Mouse (Mus musculus): ENCODE data around the gene Ift122.

The Ift122 gene

DNA sequence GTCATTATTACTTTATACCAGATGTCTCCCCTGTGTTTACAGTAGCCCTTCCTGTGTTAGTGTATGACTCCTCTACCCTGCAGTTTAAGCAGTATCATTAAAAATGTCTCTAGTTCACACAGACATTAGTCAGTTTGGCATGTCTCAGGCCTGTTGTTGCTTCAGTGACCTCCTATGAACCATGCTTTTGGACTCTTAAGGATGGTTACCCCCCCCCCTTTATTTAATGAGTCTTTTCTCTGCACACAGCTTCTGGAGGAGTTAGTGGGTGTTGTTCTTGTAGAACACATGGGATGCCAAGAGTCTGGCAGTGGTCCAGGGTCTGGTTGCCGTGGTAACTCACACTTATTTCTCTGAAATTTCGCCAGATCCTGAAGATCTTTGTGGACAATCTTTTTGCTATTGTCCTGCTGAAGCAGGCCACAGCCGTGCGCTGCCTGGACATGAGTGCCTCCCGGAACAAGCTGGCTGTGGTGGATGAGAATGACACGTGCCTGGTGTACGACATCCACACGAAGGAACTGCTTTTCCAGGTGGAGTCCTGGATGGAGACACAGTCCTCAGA is 38.3 kb downstream of the Ift122 start:
- DNase-seq (ENCODE audit: low read depth, low spot score), result no peak

DNA sequence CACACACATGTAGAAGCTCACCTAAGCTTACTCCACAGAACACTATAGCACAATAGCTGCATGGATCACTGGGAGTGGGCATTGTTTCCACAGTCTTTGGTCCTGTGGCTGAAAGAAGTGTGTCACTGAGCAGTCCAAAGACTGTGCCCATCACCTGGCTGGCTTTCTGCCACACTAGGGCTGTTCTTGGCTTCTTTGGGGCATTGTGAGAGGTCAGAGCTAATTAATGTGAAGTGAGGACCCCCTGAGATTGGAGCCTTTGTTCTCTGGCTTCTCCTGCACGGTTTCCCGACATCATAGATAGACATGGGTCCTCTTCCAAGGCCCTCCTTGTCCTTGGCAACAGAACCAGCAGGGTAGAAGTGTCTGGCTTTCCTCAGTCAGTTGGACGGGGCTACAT is 39.1 kb downstream of the Ift122 start:
- DNase-seq (ENCODE audit: low read depth, low spot score), result no peak

DNA sequence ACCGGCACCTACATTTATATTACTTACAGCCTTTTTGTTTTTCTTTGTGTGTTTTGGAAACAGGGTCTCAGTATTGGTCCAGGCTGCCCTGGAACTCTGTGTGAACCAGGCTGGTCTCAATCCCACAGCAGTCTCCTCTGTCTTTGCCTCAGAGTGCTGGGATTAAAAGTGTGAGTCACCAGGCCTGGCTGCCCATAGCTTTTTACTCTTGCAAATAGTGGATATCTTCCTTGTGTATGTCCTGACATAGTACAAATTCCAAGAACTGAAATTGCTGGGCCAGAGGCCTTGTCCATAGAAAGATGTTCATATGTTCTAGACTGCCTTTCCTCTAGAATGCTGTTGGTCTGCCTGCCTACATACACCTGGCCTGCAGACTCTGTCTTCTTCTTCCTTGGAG is 43.1 kb downstream of the Ift122 start:
- no peak for DNase-seq (ENCODE audit: low read depth, low spot score)

DNA sequence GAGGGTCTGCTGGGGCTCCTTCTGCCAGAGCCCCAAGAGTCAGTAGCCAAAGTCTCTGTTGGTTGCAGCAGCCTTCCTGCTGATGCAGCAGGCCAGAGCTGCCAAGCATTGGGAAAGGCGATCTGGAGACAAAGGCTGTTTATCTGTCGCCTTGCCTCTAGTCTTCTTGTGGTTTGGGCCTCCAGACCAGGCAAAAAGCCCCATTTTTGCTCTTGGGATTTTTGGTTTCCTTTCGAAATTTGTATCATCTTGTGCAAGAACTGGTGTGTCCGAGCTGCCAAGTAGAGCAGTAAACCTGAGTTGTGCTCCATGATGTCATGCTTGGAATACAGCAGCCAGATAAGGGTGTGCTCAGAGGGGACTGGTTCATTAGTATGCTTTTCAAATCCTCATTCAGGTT is 43.8 kb downstream of the Ift122 start:
- DNase-seq (ENCODE audit: low read depth, low spot score), result no peak

DNA sequence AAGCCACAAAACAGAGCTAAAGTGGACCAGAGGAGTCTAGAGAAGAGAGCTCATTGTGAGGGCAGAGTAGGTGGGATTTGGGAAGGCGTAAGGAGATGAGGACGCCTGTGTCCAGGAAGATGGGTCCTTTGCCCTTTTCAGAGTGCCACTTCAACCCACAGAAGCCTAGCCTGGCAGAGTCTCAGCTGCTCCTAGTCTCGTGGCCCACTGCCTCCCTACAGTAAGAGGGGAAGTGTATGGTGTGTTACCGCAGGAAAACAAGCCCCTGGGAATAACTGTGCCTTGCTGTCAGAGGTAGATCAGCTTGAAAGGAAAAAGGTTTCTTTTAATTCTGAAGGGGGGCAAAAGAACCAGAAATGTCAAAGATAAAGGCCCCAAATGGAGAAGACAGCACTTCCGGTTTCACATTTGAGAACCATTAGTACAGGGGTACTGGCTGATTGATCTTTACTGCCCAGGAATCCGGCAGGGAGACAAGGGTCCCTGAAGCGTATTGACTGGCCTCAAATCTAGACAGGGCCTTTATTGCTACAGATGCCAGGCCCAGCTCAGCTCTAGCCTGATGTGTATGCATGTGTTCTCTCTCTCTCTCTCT is 44.8 kb downstream of the Ift122 start:
- no peak for DNase-seq (ENCODE audit: low read depth, low spot score)

DNA sequence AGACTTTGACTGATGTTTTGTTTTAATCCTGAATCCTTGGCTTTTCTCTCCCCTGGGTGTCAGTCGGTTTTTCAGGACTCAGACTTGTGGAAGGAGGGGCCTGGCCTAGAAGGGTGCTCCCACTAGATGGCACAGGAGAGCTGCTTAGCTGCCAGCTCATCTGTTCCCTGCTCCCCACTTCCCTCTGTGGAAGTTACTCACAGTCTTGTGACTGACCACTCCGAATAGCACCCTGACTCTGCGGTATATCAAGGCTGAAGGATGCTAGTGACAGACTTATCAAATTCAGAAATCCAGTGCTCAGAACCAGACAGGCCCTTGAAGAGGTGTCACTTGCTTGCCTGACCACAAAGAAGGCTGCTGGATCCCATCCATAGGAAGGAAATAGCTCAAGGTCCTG is 47.8 kb downstream of the Ift122 start:
- DNase-seq (ENCODE audit: low read depth, low spot score), result peak; percentile 68

DNA sequence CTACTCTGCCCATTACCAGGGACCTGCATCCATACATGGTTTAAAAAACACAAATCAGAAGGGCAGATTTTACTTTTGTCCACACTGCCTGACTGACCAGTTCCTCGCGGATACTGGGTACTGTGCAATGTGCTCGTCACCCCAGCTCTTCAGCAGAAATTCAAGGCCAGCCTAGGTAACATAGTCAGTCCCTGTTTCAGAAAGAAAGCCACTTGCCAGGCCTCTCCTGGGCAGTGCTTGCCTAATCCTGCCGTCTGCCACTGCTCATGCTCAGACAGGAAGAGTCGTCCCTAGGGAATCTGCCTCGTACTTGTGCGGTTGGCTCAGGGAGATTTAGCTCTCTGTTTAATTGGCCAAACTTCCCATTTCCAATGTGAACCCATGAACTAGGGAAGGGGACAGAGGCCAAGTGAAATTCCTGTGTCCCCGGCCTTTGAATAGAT is 48.2 kb downstream of the Ift122 start:
- no peak for DNase-seq (ENCODE audit: low read depth, low spot score)

DNA sequence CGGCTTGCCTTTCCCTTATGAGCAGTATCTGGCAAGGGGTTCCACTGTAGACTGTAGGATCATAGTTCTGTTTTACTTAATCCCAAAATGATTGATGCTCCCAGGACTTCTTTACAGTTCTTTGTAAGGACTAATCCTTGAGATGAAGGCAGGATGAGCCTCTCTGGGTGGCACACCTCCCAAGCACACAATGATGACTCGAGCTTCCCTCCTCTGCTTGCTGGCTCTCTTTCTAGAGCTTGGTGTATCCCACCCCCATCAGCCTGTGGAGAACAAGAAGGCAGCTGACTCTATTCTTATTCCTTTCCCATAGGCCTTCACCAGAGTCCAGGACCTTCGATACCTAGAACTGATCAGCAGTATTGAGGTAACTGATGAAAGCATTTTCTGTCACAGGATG is 49.3 kb downstream of the Ift122 start:
- no peak for DNase-seq (ENCODE audit: low read depth, low spot score)

DNA sequence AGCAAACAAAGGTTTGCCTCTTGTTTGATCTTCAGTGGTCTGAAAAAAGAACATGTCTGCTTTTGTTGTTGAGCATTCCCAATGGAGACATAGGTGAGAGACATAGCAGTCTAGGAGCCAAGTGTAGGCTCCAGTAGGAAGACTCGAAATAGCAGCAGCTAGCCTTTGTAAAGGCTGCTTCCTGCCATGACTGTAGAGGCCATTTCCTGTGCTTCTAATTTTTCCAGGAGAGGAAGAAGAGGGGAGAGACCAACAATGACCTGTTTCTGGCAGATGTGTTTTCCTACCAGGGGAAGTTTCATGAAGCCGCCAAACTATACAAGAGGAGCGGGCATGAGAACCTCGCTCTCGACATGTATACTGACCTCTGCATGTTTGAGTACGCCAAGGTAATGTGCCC is 52.3 kb downstream of the Ift122 start:
- no peak for DNase-seq (ENCODE audit: low read depth, low spot score)

DNA sequence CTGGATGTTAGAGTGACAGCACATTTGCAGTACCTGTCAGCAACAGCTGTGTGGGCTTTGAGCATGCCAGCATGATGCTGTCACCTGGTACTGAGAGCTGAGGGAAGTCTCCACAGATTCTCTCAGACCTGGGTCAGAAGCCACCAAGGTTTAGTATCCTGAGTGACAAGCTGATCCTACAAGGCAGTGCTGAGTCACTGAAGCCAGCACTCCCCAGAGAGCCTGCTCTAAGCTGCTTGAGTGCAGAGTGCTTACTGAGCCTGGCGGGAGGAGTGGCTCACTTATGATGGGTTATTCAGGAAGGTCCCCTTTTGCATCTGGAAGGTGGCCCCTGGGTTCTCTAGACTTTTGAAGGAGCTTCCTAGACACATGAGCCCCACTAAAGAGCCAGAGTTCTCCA is 53.2 kb downstream of the Ift122 start:
- no peak for DNase-seq (ENCODE audit: low read depth, low spot score)

DNA sequence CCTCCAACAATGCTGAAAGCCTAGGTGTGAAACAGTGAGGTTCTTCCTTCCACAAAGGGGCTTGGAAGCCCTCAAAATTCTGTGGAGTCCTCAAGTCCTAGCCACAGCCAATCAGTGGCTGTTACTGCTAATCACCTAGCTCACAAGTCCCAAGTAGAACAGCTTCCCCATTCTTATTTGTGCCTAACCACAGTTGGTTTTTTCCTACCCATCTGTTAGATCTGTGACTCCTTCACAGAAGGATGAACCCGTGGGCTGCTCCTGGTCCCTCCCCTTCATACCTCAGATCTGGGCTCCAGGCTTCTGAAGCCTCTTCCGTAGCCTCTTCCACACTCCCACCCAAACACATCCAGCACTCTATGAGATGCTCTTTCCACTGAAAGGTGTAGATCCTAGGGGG is 53.6 kb downstream of the Ift122 start:
- DNase-seq (ENCODE audit: low read depth, low spot score), result no peak

DNA sequence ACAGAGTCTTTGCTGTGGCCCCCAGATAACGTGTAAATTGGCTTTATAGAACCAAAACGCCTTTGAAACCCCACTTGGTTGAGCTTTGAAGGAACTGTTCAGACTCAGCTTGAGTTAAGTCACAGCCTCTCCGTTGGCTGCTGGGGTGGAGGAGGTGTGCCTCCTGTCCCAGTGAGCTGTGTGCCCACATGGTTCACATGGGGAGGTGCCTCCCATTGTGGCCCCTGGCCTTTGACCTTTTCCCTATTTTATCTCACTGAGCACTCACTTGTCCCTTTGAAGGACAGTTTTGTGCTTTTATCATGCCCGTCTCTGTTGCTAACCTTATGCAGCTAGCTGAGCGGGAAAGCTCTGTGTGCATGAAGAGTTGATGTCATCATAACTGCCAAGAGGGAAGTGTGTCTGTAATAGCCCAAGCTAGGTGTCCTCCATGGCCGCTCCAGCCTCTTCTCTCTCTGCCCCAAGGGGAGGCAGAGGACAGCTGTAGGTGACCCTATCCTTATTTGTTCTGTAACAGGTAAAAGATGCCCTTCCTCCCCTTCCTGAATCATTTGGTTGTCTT is 55.2 kb downstream of the Ift122 start:
- no peak for DNase-seq (ENCODE audit: low read depth, low spot score)

DNA sequence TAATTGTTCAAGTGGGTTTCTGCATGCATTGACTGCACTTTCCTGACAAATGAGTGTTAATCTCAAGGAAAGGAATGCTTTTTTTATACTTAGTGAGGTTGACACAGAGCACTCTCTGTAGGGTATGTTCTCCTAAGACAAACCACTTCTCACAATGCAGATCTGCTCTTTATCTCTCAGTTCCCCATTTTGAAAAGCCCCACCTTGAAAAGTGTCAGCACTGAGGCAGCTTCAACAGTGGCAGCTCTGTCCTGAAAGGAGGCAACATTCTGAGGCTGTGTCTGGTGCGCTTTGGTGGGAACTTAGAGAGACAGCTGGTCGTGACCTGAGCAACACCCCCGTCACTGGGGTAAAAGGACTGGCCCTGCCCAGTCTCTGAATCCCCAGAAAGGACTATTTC is 55.8 kb downstream of the Ift122 start:
- no peak for DNase-seq (ENCODE audit: low read depth, low spot score)

DNA sequence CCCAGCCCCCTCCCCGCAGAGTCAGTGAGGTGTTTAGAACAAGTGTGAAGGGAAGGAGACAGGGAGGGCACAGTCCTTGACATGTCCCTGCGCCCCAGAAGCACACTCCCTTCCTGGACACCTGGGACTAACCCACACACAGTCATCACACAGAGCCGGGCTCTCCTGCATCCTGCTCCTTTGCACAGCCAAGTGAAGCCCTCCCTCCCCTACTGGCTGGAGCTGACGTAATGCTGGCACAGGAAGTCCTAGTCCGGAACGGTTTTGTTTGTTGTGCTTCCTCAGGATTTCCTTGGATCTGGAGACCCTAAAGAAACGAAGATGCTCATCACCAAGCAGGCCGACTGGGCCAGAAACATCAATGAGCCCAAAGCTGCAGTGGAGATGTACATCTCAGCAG is 56.7 kb downstream of the Ift122 start:
- DNase-seq (ENCODE audit: low read depth, low spot score), result no peak

DNA sequence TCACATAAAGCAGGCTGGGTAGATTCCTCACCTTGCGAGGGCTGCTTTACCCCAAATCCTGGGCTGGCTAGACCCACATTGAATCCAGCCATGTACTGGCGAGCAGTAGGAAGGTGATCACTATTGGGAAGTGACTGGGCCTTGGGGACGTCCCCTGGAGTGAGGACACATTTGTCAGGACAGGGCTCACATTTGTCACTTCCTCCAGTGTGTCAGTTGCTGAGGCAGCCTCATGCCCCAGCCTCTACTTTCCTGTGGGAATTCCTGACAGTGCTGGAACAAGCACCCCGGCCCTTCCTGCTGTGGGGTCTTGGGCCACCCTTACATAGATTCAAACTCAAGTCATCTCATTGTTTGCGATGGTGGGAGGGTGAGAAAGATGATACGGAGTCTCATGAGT is 58.5 kb downstream of the Ift122 start:
- no peak for DNase-seq (ENCODE audit: low read depth, low spot score)

DNA sequence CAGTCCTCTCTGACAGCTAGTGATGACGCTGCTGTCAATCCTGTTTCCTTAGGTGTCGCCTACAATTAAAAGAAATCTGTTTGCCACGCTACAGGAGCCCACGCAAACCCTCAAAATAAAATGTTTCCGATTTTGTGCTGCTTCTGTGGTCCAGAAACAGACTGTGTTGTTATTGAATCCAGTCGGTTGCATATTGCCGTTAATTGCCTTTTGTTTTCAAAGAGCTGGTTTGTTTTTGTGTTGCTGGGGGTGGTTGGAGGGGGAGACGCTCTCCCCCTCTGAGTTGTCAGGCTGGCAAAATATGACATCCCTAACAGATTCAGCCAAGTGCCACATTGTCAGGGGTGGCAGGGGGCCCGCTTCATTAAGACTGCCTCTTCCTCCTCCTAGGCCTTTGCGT is 60.2 kb downstream of the Ift122 start:
- no peak for DNase-seq (ENCODE audit: low read depth, low spot score)

DNA sequence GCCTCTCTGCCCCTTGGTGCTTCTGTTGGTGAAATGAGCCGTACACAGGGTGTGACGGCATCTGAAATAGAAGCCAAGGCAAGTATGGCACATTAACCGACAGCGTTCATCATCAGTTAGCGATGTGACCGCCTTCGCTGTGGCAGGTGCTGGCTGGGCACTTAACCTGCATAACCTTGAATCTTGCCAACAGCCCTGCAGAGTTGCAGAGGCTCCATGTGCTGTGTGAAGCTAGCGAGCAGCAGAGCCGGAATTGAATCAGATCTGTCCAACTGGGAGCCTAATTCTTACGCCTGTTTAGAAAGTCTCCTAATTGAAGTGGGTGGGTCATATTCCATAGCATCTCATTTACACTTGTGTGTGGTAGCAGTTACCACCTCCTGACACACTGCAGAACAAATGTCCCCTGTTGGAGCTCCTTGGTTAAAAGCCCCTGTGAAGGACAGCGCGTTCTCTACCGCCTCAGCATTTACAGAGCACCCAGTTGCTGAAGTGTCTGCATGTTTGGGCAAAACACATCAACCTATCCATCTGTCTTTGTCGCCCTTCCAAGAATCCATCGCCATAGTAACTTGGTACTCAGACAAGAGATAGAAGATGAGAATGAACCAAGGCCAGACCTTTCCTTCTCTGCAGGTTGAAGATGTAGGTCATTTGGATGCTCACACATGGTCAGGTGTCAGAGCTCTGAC is 61.4 kb downstream of the Ift122 start:
- no peak for DNase-seq (ENCODE audit: low read depth, low spot score)

DNA sequence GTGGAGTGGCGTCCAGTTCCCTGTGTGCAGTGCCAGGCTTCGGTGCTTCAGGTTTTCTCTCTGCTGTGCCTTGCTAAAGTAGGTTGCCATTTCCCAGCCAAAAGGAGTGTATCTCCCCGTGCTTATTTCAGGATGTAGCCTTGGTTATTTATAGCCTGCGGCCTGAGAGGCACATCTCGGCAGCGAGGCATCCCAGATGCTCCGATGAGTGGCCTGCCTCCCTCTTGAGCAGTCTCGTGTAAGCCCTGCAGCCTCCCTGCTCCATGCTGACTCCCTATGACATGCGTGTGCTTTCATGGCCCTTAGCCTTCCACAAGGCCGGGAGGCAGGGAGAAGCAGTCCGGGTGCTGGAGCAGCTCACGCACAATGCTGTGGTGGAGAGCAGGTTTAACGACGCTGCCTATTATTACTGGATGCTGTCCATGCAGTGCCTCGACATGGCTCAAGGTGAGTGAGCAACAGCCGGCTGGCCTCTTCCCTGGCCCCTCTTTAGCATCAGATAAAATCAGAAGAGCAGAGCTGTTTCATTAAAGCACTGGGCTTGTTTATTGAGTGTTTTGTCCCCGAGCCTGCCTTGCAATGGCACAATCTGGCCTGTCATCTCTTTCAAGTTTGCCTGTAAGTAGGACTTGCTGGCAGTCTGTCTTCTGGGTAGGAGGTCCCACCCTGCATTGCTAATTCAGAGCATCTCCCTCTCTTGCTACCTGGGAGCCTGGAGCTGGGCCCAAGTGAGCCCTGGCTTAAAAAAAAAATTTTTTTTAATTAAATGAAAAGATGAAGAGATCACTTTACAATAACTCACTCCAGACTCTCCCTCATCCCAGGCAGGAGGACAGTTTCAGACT is 62.6 kb downstream of the Ift122 start:
- DNase-seq (ENCODE audit: low read depth, low spot score), result no peak

DNA sequence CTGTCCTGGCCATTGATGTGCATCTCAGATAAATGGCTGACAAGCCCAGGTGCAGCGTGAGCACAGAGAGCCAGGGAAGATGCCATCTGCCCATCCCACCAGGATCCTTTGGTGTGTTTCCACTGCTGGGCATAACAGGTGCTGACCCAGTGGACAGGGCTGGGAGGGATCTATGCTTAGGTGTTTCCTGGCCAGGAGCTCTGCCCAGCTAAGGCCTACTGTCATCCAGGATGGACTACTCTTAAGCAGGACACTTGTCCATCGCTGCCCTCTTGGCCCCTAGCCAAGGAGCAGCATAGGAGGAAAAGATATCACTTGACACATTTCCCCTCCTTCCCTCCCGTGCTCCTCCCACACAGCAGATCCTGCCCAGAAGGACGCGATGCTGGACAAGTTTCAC is 63.3 kb downstream of the Ift122 start:
- no peak for DNase-seq (ENCODE audit: low read depth, low spot score)

DNA sequence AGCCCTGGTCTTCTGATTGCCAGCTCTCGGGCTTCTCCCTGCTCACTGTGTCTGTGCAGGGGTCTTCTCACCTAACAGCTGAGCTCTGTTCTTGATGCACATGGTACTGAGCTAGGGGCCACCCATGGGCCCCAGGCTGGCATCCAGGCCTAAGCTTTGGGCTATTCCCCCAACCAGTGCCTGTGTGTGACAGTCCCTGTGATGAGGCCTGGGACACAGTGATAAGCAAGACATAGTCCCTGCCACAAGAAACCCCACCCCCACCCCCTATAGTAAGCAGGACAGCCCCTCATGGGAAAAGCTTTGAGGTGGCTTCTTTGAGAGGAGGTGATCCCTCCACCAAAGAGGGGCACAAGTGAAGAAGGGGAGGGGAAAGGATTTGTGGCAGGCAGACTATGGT is 65.3 kb downstream of the Ift122 start:
- no peak for DNase-seq (ENCODE audit: low read depth, low spot score)

DNA sequence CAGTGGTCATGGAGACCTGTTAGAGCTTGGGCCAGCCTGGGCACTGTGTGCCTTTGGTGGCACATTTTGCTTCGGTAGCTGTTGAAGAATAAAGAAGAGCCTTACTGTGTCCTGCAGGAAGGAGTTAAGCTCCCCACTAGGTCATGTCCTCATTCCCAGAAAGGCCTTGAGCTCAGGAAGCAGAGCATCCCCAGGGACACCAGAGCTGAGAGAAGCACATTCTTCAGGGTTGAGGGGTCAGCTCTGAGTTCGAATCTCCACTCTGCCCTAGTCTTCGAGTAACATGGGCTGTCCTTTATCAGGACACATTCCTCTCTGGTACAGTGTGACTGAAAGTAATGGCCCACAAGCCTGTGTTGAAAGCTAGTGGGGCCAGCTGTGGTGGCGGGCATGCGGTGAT is 66.6 kb downstream of the Ift122 start:
- no peak for DNase-seq (ENCODE audit: low read depth, low spot score)

DNA sequence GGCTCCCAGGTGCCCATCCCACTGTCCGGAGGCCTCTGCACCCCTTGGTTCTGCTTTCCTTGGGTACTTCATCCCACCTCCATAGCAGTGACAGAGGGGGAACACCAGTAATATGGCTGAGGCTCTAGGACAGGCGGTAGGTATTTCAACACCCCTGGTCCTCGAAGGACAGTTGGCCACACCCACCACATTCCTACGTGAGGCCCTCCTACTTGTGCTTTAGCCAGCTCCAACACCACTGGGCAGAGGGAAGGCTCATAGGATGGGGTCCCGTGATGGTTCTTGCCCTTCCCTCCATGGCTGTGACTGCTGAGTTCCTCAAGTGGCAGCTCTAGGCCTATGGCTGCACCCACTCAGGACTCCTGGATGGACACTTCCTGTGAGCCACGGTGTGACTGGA is 71.6 kb downstream of the Ift122 start:
- DNase-seq (ENCODE audit: low read depth, low spot score), result no peak
